Mouse (Mus musculus) lung, postnatal 10 days (tissue): ENCODE data around the gene Nckap5l.
A peak's percentile ranks its signal among the peaks of the same experiment; 100 is the strongest.
"Not testable (repeated sequence)": the region's sequence is repeated elsewhere in the genome, so short reads cannot be mapped to it uniquely, and the experiment has no call there.

Experiments
- DNase-seq: peaks from one replicate; pipeline ENCODE4 v3.0.0; 2021

Gene Nckap5l

DNA sequence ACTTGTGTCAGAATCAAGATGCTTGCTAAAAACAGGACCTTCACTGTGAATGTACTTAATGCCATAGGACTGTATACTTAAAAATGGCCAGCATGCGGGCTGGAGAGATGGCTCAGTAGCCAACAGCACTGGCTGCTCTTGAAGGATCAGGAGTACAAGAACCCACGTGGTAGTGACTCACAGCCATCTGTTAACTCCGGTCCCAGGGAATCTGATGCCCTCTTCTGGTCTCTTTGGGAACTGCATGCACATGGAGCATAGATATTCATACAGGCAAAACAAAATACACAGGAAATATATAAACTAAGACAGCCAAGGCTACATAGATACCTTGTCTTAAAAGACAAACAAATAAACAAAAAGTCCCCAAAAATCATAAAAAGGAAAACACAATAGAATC lies 11.5 kb upstream of the Nckap5l start:
- peak; percentile 93 for DNase-seq

DNA sequence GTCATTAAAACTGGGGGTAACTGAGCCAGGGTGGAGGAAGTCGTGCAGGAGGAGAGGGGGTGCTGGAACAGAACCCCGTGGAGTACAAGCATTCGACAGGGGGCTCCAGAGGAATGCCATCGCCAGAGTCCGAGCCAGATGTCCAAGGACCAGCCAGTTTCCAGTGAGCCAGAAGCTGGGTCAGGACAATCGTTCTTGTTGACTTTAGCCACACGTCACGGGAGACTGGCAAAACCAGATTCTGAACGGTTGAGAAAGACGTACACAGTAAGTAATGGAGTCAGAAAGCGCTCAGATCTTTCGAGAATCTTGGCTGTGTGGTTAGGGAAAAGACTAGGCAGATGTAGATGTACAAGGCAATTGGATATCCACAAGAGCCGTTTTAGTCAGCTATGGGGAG lies 5.6 kb upstream of the Nckap5l start:
- DNase-seq: peak; percentile 46

DNA sequence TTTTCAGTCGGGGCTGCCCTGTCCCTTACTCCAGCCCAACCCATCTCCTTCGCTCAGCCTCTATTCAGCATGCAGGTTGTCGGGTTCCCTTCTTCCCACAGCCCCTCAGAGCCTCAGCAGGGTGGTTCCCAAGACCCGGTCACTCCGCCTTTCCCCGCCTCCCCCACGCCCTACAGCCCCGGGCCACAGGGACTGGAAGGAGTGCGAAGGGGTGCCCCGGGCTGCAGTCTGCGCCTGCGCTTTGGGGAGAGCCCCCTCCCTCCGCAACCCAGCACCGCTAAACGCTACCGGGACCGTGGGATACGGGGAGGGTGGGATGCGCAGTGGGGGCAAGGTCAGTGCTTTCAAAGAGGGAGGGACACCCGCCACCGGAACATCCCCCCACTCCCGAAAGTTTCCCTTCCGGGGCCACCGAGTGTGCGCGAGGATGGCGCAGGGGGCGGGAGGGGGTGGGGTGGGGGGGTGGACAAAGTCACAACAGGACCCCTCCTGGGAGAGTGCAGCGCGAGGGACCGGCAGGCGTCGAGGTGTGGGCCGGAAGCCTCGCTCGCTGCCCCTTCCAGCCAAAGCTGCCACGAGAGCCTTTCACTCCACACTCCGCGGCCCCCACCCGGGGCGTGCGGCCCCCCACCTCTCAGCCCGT lies 464 bp downstream of the Nckap5l start:
- DNase-seq: peak; percentile 84

DNA sequence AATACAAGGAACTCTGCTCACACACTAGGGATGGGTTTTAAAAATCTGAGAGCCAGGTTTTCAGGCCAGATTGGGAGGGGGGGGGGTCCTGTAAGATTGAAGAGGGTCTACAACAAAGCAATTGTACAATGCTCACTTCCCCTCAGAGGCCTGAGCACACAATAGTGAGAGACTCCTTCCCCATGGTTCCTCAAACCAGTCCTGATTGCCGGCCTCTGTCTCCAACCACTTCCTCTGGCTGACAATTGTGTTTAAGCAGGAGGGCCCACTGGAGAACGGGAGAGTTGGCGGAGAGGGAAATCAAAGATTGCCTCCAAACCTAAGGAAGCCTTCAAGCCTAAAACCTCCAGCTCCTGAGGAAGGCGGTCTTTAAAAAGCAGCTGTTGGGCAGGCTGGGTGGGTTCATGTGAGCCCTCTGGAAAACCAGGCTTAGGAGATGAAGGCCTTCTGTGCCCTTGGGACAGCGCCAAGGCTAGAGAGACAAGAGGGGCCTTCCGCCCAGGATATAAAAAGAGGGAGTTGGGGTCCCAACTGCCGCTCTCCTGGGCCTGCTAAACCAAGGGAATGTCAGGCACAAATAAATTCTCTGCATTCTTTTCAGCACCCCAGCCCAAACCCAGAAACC lies 1.1 kb downstream of the Nckap5l start:
- DNase-seq: peak; percentile 40

DNA sequence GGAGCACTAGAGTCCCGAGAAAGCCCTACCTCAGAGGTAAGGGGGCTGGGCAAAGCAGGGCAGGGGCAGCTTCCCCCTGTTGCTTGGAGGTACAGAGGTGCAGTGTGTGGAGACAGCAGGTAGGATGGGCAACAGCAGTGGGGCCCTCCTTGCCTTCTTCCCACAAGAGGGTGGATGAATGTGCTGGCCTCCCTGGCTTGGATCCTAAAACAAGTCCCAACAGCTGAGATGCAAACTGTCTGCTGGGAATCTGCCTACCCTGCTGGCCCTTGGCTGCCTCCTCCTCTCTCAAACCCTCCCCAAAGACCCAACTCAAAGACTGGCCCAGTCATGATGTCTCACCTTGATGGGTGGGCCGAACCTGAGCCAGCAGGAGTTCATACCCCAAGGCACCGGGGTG lies 2.1 kb downstream of the Nckap5l start:
- DNase-seq: no peak

DNA sequence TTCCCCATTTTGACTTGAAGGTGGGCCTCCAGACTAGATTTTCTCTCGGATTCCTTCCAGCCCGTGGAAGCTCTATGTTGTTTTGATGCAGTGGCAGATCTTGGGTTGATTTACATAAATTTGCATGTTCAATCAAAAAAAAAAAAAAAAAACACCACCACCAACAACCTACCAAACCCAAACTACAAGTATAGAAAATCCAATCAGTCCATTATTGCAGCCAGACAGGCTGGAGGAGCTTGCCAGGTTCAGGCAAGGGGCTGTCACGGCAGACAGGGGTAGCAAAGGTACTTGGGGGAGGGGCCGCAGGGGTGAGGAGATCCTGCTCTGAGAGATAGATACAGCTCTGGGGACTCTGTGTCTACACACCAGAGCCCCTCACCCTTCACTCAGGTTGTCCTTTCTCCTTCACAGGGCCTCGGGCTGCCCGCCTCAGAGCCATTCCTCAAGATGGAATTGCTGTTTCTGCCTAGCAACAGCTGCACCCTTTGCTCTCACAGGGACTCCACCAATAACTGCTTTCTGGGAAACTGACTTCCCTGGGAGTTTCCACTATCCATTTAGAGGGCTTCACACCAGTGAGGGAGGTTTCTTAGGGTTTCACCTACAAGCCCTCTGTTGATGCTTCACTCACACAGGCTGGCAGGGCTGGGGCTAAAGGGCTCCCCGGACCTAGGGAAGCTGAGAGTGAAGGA lies 2.8 kb downstream of the Nckap5l start:
- no peak for DNase-seq

DNA sequence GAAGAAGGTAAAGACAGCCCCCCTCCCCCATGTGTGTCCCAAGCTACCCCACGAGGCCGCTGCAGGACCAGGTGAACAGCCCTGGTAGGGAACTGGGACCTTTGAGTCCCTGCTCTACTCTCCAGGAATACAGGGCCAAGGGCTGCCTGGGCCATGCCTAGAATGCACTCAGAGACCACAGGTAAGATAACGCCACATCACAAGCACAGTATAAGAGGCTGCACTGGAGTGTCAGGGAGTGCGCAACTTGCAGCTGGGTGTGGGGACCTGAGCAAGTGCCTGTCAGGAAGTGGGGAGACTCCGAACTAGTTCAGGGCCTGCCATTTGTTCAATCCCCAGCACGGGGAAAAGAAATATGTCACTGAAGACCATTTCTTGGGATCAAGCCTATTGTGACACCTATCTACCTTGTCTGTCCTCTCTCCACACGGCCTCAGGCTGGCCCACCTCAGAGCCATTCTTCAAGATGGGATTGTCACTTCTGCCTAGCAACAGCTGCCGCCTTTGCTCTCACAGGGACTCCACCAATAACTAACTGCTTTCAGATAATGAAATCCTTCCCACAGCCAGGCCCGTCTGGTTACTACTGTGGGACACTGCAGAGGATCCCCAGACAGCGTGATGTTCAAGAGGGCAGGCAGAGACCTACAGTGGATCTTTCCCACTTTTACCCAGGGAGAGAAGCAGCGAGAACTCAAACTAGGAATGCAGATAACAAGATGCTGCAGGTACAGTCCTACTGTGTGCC lies 4.2 kb downstream of the Nckap5l start:
- DNase-seq: peak; percentile 46

DNA sequence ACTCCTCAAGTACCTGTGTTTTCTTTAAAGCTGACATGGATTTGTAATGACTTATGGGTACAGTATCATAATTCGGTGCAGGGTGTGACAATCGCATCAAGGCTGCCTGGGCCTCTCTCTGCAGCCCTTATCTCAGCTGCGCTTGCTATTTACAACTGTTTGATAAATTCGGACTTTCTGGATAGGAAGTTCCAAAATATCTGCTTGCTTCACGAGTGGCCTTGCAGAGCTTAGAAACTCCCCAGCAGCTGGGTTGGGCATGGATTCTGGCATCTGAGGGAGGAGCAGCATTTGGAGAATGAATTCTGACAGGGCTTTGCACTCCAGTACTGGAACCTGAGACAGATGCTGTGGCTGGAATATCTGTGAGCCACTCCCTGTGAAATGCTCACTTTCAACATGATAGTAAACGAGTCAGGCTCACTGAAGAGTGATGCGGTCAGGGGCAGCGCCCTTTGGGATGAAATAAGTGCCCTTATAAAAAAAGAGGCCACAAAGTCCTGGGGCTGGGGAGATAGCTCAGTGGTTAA lies 7.7 kb downstream of the Nckap5l start:
- no peak for DNase-seq

DNA sequence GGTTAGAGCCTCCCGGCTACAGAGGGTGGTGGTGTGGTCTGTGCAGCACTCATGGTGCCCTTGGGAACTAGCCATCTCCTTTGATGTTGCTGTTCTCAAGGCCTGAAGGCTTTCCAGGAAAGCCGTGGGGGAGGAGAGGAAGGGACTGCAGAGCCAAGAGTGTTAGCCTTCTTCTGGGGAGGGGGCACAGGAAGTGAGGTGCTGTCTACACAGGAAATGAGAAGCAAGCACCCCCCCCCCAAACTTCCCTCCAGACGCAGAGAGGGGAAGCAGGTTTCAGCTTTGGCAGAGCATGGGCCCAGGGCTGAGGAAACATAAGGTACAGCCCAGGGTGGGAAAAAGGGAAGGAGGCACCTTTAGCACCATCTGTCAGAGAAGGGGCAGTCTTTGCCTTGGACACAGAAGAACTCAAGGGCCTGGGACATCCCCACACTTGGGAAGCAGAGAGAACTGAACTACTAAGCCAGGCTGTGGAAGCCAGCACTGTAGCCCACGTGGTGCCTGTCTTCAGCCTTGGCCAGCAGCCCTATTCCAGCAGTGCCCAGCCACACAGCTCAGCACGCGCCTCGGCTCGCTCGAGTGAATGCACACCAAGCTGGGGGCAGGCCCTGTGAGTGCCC lies 8.3 kb downstream of the Nckap5l start:
- peak; percentile 80 for DNase-seq

DNA sequence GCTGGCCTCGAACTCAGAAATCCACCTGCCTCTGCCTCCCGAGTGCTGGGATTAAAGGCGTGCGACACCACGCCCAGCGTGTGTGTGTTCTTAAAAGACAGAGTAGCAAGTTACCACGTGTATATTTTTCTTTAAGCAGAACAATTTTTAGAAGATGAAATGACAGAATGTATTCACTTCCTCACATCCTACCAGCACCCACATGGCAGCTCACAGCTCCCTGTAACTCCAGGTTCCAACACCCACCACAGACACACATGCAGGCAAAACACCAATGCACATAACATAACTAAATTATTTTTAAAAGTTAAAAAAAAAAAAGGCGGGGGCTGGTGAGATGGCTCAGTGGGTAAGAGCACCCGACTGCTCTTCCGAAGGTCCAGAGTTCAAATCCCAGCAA lies 11.4 kb downstream of the Nckap5l start:
- not testable (repeated sequence) for DNase-seq

DNA sequence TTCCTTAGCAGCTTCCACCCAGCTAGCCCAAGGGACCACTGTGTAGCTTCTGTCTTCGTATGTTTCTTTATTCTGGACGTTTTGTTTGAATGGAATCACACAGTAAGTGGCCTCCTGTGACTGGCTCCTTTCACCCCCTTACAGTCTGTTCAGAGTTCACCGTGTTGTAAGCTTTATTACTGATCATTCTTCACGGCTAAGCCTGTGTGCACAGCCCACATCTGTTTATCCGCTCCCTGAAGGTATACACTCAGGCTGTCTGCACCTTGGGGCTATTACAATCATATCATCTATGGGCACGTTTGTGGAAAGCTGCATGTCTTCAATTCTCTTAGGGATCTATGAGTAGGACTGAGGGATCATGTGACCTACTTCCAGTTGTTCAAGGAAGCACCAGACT lies 12.0 kb downstream of the Nckap5l start:
- DNase-seq: no peak

DNA sequence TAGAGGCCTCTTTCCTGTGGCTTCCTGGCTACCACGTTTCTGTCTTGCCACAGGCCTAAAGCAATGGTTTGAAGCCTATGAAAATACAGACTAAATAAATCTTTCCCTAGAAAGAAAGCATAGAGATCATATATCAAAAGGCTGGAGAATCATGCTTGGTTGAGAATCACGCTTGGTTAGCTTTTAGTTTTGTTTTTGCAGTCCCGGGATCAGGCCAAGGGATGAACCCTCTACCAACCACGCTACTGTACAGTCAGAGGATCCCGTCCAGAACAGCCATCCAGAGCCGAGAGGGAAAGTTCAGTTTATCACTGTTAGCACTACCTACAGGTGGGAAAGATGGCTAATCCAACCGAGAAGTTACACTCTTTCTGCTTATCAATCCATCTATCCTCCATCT lies 15.2 kb downstream of the Nckap5l start:
- DNase-seq: no peak

DNA sequence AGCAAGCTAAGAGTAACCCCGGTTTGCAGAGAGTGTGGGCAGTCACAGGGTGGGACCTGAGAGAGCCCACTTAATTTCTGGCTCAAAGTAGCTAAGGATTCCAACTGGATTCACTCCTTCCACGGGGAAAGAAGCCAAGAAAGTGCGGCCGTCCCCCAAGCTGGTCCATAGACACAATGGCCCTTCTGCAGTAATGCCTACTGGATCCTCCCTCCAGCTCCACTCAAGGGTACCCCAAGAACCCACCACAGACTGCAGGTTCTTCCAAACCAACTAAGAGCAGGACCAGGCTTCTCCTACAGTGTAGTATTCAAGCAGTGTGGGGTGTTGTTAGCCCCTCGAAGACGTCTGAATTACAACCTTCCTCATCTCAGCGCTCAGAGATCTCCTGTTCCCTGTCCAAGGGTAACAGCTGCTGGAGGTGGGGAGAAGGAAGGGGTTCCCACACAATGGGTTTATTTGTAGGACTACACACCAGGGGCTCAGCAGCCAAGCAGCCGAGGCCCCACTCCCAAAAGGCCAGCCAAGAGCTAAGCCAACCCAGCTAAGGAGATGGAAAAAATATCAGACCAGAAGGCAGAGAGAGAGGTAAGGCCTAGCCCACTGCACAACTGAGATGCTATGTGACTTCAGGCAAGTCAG lies 16.6 kb downstream of the Nckap5l start:
- DNase-seq: peak; percentile 51

DNA sequence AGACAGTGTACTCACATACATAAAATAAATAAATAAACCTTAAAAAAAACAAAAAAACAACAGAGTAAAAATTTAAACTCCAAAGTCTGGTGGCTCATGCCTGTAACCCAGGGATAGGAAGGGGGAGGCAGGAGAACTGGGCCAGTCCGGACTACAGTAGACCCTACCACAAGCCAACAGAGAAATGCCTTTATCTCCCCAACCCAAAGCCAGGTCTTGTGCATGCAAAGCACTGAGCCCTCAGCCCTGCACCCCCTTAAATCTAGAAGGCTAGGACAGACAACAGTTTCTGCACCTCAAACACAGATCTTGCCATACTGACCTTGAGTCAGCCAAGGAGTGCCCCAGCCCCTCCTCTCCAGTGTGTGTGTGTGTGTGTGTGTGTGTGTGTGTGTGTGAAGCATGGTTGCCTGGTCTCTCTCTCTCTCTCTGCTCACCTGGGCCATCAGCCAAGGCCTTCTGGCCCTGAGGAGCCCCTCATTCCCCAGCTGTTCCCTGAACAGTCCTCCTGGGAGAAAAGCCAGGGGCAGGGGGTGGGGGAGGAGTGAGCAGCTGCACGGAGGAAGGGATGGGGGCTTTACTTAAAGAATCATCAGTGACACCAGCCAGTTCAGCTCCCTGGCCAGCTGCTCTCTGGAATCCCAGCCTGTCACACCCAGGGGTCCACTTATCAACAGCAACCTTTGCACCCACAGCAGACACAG lies 17.3 kb downstream of the Nckap5l start:
- DNase-seq: peak; percentile 87

DNA sequence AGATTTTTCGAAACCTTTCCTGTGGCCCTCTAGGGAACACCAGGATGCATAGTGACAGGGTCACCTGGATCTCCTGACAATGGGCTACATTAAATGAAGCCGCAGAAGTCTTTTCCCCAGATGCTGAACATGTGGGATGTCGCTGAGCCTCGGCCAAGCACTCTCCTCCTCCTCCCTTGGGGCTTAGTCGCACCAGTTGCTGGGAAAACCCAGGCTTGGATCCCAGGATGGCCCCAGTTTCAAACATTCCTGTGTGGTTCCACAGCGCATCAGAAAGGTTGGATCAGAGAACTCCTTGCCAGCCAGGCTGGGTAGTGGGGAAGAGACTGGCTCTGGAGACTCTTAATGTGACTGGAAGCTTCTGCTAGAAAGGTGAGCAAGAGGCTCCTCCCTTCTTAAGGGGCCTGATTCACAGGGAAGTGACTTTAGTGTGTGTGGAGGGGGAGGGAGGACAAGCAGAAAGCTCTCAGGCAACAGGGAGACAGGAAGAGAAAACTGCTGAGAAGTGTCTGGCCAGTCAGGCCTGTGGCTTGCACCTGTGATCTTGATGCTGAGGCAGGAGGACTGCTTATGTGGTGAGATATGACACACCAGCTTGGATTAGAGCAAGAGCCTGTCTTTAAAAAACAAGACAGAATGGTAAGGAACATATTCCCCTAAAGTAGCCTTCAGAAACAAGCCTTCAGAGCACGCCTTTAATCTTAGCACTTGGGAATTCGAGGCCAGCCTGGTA lies 18.4 kb downstream of the Nckap5l start:
- DNase-seq: no peak

DNA sequence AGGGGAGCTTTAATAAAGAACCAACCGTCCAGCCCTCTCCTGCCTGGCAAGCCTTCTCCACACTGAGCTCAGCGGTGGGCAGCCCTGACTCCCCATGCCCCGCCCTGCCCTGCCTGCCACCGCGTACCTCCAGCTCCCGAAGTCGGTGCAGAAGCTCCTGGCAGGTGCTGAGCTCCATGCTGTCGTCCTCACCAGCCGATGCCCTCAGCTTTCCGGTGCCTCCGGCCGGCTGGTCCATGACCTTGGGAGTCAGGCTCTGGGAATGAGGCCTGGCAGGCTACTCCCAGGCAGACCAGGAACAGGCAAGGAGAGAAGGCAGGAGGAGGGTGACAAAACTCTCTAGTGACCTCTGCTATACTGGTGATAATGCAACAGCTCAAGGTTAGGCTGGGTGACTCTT lies 23.6 kb downstream of the Nckap5l start:
- no peak for DNase-seq

DNA sequence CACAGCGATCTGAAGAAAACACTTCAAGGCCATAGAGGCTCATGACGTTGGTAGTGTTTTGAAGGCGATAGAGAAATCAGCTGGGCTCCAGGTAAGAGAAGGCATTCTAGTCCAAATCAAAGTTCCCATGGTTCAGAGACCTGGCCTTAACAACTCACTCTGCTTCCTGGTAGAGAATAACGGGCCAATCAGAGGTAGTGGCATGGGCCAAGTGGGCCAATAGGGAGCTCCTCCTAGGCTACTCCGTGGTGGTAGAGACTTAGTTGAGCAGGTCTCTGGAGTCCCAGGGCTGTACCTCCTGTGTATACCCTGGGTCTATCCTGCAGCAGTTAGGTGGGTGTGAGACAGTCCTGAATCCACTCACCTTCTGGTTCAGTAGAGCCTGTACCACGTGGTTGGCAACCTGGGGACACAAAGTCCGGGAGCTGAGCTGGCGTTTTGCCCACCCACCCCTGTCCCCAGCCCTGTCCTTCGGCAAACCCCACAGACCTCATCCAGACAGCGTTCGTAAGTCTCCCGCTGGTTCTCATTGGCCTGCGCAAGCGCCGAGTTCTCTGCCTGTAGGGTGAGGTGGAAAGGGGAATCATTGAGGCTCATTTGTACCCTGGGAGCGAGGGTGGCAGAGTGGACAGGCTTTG lies 24.3 kb downstream of the Nckap5l start:
- DNase-seq: no peak

DNA sequence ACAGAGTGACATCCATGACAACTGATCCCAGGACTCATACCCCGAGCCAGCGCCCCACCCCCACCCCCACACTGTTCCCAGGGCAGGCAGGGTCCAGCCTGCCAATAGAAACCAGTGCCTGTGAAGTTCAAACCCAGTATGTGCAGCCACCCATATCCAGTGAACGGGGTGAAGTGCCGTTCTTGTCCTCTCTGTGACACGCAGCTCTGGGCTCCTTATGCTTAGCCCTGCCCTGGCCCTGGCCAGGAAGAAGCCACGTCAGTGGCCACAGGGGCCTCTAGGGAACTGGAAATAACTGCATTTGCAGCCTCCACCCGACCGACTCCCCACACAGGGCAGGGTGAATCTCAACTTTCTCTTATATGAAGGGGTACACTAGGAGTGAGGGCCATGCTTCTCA lies 25.6 kb downstream of the Nckap5l start:
- no peak for DNase-seq

DNA sequence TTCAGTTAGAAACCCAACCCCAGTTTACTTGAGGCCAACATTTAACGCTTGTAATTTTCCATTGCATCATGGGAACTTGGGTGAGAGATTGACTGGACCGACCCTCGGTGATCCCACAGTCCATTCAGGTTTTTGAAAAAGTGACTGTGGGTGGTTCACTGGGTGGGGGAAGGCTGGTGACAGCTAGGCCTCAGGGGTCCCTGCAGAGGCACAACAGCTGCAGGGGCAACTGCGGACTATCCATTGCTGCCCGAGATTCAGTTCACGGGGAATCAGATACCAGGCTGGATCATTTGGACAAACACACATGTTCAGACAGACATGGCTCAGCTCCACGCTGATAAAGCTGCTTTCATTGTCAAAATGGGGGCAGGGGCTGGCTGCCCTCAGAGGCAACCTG lies 26.0 kb downstream of the Nckap5l start:
- DNase-seq: no peak

DNA sequence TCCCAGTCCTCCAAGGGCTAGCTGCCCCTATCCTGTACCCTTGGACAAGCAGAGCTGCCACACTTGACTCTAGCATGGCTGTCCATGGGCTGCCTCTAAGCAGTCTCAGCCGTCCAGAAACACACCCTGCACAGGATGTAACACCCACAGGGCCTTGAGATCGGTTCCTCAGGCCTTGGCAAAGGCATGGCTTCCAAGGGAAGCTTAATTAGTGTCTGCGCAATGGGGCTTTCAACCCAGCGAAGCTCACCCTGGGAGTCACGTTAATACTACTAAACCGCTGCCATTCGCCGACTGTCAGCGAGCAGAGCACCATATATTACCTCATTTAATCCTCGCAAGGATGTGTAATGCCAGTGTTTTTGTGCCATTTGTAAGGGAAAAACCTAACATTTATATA lies 26.5 kb downstream of the Nckap5l start:
- DNase-seq: peak; percentile 53

DNA sequence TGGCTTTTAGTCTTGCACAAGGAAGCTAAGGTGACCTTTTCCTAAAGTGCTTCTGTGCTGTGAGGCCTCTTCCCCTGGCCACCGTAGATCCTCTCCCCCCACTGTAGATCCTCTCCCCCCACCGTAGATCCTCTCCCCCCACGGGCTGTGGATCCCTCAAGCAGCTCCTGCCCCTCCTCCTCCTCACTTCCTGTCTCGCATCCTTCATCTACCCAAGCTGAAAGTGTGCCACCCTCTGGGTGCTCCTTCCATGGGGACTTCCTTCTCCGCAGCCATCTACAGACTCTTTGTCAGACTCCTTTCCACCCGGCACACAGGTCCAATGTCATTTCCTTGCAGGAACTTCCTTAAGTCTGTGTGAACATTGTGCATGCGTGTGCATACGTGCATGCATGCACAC lies 27.2 kb downstream of the Nckap5l start:
- peak; percentile 46 for DNase-seq
